In genomic region chr13:89889074-89889473, GRCm38 (mm10) we compare ENCODE assay signal across 11 mouse cellular contexts.
DNase-seq lines count a peak whose midpoint lies in the region; ATAC-seq and TF ChIP-seq lines count a peak whose summit lies in the region.
"Had no signal": no experiment of that assay in that cellular context is flagged by ENCODE, and none has a peak within 500 bp of the region (broad histone marks: within the 10 kb centered on the region; RNA-seq: fewer than 3 reads in every experiment).

No protein-coding gene starts in this region.

- no peak for TF ChIP-seq CTCF in G1E (IDR thresholded peaks at IDR 0.05; ENCODE audit: low read depth, low read length)

- H3K4me2 ChIP-seq in forebrain, embryonic 14.5 days (ENCODE audit: low read length): no peak overlapping the region
- H3K4me2 ChIP-seq in forebrain, embryonic 16.5 days (ENCODE audit: low read length): no peak overlapping the region
- H3K4me2 ChIP-seq: embryonic facial prominence, embryonic 12.5 days; neural tube, embryonic 12.5 days had no signal

- no peak overlapping the region for H3K27ac ChIP-seq in forebrain, embryonic 14.5 days (ENCODE audit: low read depth, low read length)
- H3K27ac ChIP-seq in forebrain, embryonic 16.5 days (ENCODE audit: low read length): no peak overlapping the region
- H3K27ac ChIP-seq: embryonic facial prominence, embryonic 12.5 days; neural tube, embryonic 12.5 days had no signal

- no peak overlapping the region for H3K4me3 ChIP-seq in forebrain, embryonic 14.5 days (ENCODE audit: low read depth, low read length)
- H3K4me3 ChIP-seq in forebrain, embryonic 16.5 days (replicated peaks; ENCODE audit: low read length): no peak overlapping the region
- no peak overlapping the region for H3K4me3 ChIP-seq in G1E (ENCODE audit: low read depth, low read length)
- H3K4me3 ChIP-seq: embryonic facial prominence, embryonic 12.5 days; neural tube, embryonic 12.5 days had no signal

- peak; percentile 11 for DNase-seq in forebrain, embryonic 14.5 days (ENCODE audit: low spot score)
- no peak for DNase-seq in G1E (ENCODE audit: low spot score)
- DNase-seq in lung, postnatal 14 days: peak; percentile 19
- DNase-seq in kidney, postnatal 4 days: no peak
- DNase-seq in left cerebral cortex, adult 18-20 months (ENCODE audit: low spot score in 2 of 2): no peak
- no peak for DNase-seq in left cerebral cortex, postnatal 36 days (ENCODE audit: low spot score in 2 of 2)
- DNase-seq: kidney, postnatal 25 days had no signal

- H3K4me1 ChIP-seq in forebrain, embryonic 14.5 days (ENCODE audit: control insufficient read depth, insufficient read depth, low read length): peaks cover 2% of the 10 kb centered on the region; the same call in 1 of the 2 replicates
- no peaks in the 10 kb centered on the region for H3K4me1 ChIP-seq in forebrain, embryonic 16.5 days (replicated peaks; ENCODE audit: control insufficient read depth, insufficient read depth, low read length)
- H3K4me1 ChIP-seq in G1E (ENCODE audit: insufficient read depth, low read depth, low read length): no peaks in the 10 kb centered on the region
- H3K4me1 ChIP-seq: embryonic facial prominence, embryonic 12.5 days; neural tube, embryonic 12.5 days had no signal

- no peak for ATAC-seq in forebrain, embryonic 14.5 days
- no peak for ATAC-seq in forebrain, embryonic 16.5 days
- peak; percentile 96 for ATAC-seq in G1E (ENCODE audit: extremely low read depth, insufficient number of reproducible peaks, low FRiP score, poor library complexity, severe bottlenecking)
- ATAC-seq in granulocyte monocyte progenitor cell, adult 5-6 weeks (replicated peaks; ENCODE audit: poor library complexity, severe bottlenecking): peak; percentile 94

- 61% methylated on average over 5 of the region's 5 CpGs for WGBS in forebrain, embryonic 14.5 days
- 58% methylated on average over 5 of the region's 5 CpGs for WGBS in forebrain, embryonic 16.5 days

- H3K9ac ChIP-seq in forebrain, embryonic 14.5 days (ENCODE audit: low read length): no peak overlapping the region
- no peak overlapping the region for H3K9ac ChIP-seq in forebrain, embryonic 16.5 days (replicated peaks; ENCODE audit: low read depth, low read length)
- H3K9ac ChIP-seq: embryonic facial prominence, embryonic 12.5 days; neural tube, embryonic 12.5 days had no signal

- H3K36me3 ChIP-seq in forebrain, embryonic 14.5 days (ENCODE audit: control insufficient read depth, insufficient read depth, low read length): no peaks in the 10 kb centered on the region
- no peaks in the 10 kb centered on the region for H3K36me3 ChIP-seq in forebrain, embryonic 16.5 days (ENCODE audit: control insufficient read depth, insufficient read depth)
- no peaks in the 10 kb centered on the region for H3K36me3 ChIP-seq in G1E (replicated peaks)
- H3K36me3 ChIP-seq: embryonic facial prominence, embryonic 12.5 days; neural tube, embryonic 12.5 days had no signal

- no peaks in the 10 kb centered on the region for H3K27me3 ChIP-seq in forebrain, embryonic 14.5 days (replicated peaks; ENCODE audit: control insufficient read depth, insufficient read depth, low read length)
- H3K27me3 ChIP-seq in forebrain, embryonic 16.5 days (replicated peaks; ENCODE audit: control insufficient read depth, insufficient read depth, low read length): no peaks in the 10 kb centered on the region
- no peaks in the 10 kb centered on the region for H3K27me3 ChIP-seq in G1E (ENCODE audit: insufficient read depth, low read length)
- H3K27me3 ChIP-seq: embryonic facial prominence, embryonic 12.5 days; neural tube, embryonic 12.5 days had no signal

- H3K9me3 ChIP-seq in forebrain, embryonic 14.5 days (replicated peaks; ENCODE audit: control insufficient read depth, low read length): no peaks in the 10 kb centered on the region
- no peaks in the 10 kb centered on the region for H3K9me3 ChIP-seq in forebrain, embryonic 16.5 days (ENCODE audit: control insufficient read depth, low read length)
- no peaks in the 10 kb centered on the region for H3K9me3 ChIP-seq in G1E (replicated peaks)
- H3K9me3 ChIP-seq: embryonic facial prominence, embryonic 12.5 days; neural tube, embryonic 12.5 days had no signal

- intact Hi-C loops in left cerebral cortex, postnatal 36 days (cut with DNase I): no loop called here

Comparison
In these comparisons a context has a peak if more than half of its experiments do, and no peak if none do; other contexts are left out.
1. ATAC-seq: peak in G1E (single experiment) and granulocyte monocyte progenitor cell, adult 5-6 weeks (single experiment); none in forebrain, embryonic 14.5 days (single experiment) and forebrain, embryonic 16.5 days (single experiment).
2. DNase-seq: peak in forebrain, embryonic 14.5 days (single experiment) and lung, postnatal 14 days (single experiment); none in G1E (single experiment), kidney, postnatal 4 days (0 of 2), left cerebral cortex, adult 18-20 months (0 of 2) and left cerebral cortex, postnatal 36 days (0 of 2).